Mouse (Mus musculus): ENCODE results near the gene Sesn1.
"Not testable (repeated sequence)": the region's sequence is repeated elsewhere in the genome, so short reads cannot be mapped to it uniquely, and the experiment has no call there.

Gene Sesn1

GRCm38 (mm10) chr10:41930966-41931365, 121.2 kb downstream of the Sesn1 start:
- no peak for DNase-seq

GRCm38 (mm10) chr10:41931962-41932361, 122.2 kb downstream of the Sesn1 start:
- peak; percentile 58 for DNase-seq

GRCm38 (mm10) chr10:41932943-41933342, 123.2 kb downstream of the Sesn1 start:
- no peak for DNase-seq

- peak; percentile 67 for DNase-seq
Measured at GRCm38 (mm10) chr10:41933536-41933935, 123.8 kb downstream of the Sesn1 start.

GRCm38 (mm10) chr10:41934633-41935475, 125.1 kb downstream of the Sesn1 start:
- peak; percentile 66 for DNase-seq

GRCm38 (mm10) chr10:41935476-41935829, 125.7 kb downstream of the Sesn1 start:
- no peak for DNase-seq

- DNase-seq, result no peak
Measured at GRCm38 (mm10) chr10:41936100-41936499, 126.4 kb downstream of the Sesn1 start.

- DNase-seq, result no peak
Measured at GRCm38 (mm10) chr10:41937176-41937575, 127.4 kb downstream of the Sesn1 start.

GRCm38 (mm10) chr10:41939090-41939489, 129.4 kb downstream of the Sesn1 start:
- DNase-seq, result no peak

GRCm38 (mm10) chr10:41952354-41952753, 142.6 kb downstream of the Sesn1 start:
- DNase-seq, result not testable (repeated sequence)

- no peak for DNase-seq
Measured at GRCm38 (mm10) chr10:41952850-41953527, 143.3 kb downstream of the Sesn1 start.

- DNase-seq, result no peak
Measured at GRCm38 (mm10) chr10:41953528-41953864, 143.8 kb downstream of the Sesn1 start.

- DNase-seq, result no peak
Measured at GRCm38 (mm10) chr10:41957421-41958225, 147.9 kb downstream of the Sesn1 start.
